In genomic region chr2:105333976-105334713, GRCm38 (mm10) we compare ENCODE assay signal across 8 mouse cellular contexts.
DNase-seq lines count a peak whose midpoint lies in the region; ATAC-seq lines count a peak whose summit lies in the region.

No protein-coding gene starts in this region.

- 44% methylated on average over 10 of the region's 10 CpGs for WGBS in embryonic facial prominence, embryonic 14.5 days
- 18% methylated on average over 10 of the region's 10 CpGs for WGBS in hindbrain, embryonic 14.5 days

- no peaks in the 10 kb centered on the region; the same call in none of the 2 replicates for H3K27me3 ChIP-seq in embryonic facial prominence, embryonic 14.5 days (replicated peaks; ENCODE audit: control insufficient read depth, insufficient read depth, low read length)
- H3K27me3 ChIP-seq in hindbrain, embryonic 14.5 days (ENCODE audit: control insufficient read depth, insufficient read depth, low read length), result peaks cover 17% of the 10 kb centered on the region

- peak; percentile 11 for DNase-seq in gastrocnemius, postnatal 10 days
- DNase-seq in gastrocnemius, postnatal 14 days, result no peak
- DNase-seq in adrenal gland, postnatal 10 days, result peak; percentile 48
- peak; percentile 68 for DNase-seq in embryonic facial prominence, embryonic 14.5 days (ENCODE audit: low spot score)
- peak; percentile 91 for DNase-seq in hindbrain, embryonic 14.5 days (ENCODE audit: low spot score)
- DNase-seq in layer of hippocampus, postnatal 10 days (ENCODE audit: low spot score in 2 of 2), result peak; percentile 54 to 69
- DNase-seq in lung, postnatal 10 days, result peak; percentile 74
- DNase-seq in right cerebral cortex, adult 2 months (ENCODE audit: low spot score in 2 of 2), result peak; percentile 54 to 66

- no peaks in the 10 kb centered on the region for H3K9me3 ChIP-seq in embryonic facial prominence, embryonic 14.5 days (ENCODE audit: control insufficient read depth, low read length)
- no peaks in the 10 kb centered on the region for H3K9me3 ChIP-seq in hindbrain, embryonic 14.5 days (ENCODE audit: control insufficient read depth, low read length)

- no peak overlapping the region for H3K4me2 ChIP-seq in embryonic facial prominence, embryonic 14.5 days (ENCODE audit: low read depth, low read length)
- peak overlapping the region; percentile 8 for H3K4me2 ChIP-seq in hindbrain, embryonic 14.5 days (replicated peaks)

- intact Hi-C loops in gastrocnemius, postnatal 14 days (cut with DNase I; ENCODE audit: low total_unique reads), result loop anchor here (2.0 kb wide), 1 partner anchor 95 kb away; no protein-coding TSS in a partner anchor

- no peak overlapping the region for H3K4me3 ChIP-seq in embryonic facial prominence, embryonic 14.5 days (ENCODE audit: low read depth, low read length)
- no peak overlapping the region for H3K4me3 ChIP-seq in hindbrain, embryonic 14.5 days (replicated peaks; ENCODE audit: low read length)

- no peak overlapping the region for H3K9ac ChIP-seq in embryonic facial prominence, embryonic 14.5 days (ENCODE audit: low read depth, low read length)
- H3K9ac ChIP-seq in hindbrain, embryonic 14.5 days, result no peak overlapping the region

- H3K4me1 ChIP-seq in embryonic facial prominence, embryonic 14.5 days (ENCODE audit: control insufficient read depth, insufficient read depth, low read length), result no peaks in the 10 kb centered on the region
- H3K4me1 ChIP-seq in hindbrain, embryonic 14.5 days (replicated peaks; ENCODE audit: control insufficient read depth, insufficient read depth, low read length), result peaks cover 14% of the 10 kb centered on the region; the same call in 1 of the 2 replicates

- peak; percentile 73 for ATAC-seq in embryonic facial prominence, embryonic 14.5 days (ENCODE audit: low read depth)
- ATAC-seq in hindbrain, embryonic 14.5 days (ENCODE audit: low FRiP score), result peak; percentile 91

- no peaks in the 10 kb centered on the region for H3K36me3 ChIP-seq in embryonic facial prominence, embryonic 14.5 days (ENCODE audit: control insufficient read depth, insufficient read depth, low read length)
- H3K36me3 ChIP-seq in hindbrain, embryonic 14.5 days (replicated peaks; ENCODE audit: control insufficient read depth, insufficient read depth), result no peaks in the 10 kb centered on the region

- no peak overlapping the region for H3K27ac ChIP-seq in embryonic facial prominence, embryonic 14.5 days (replicated peaks; ENCODE audit: low read depth, low read length)
- H3K27ac ChIP-seq in hindbrain, embryonic 14.5 days, result peak overlapping the region; percentile 7
